In the genomic region with DNA sequence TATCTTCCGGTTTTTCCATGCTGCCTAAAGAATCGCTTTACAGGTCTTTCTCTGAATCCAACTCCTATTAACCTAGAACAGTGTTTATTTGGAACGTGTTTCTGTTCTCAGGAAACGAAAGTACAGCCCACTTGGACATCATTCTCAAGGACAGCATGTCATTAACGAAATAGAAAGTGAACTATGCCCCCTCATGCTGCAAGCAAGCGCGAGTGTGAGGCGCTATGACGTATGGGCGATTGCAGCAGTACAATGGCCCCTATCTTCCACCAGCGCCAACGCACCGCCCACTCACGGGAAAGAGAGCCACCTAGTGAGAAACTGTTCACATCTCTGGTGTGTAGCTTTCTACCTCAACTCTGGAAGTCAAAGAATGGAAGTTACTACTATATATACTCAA, we compare ENCODE assay signal across 1 mouse cellular context.
A peak's percentile ranks its signal among the peaks of the same experiment; 100 is the strongest.
TF ChIP-seq lines count a peak whose summit lies in the region.

No protein-coding gene starts in this region.

TF ChIP-seq in MEL, 35 proteins besides CTCF, POLR2A, EP300 and RAD21 (continued from another document):
- 0 out of 2 replicates have a peak, but pooled peaks have one; percentile 3 for TF ChIP-seq ZNF384 (IDR thresholded peaks at IDR 0.05; ENCODE audit: low read depth, low read length)
- TF ChIP-seq CHD2 (IDR thresholded peaks at IDR 0.05; ENCODE audit: low read length), result no peak
- TF ChIP-seq BHLHE40 (IDR thresholded peaks at IDR 0.05; ENCODE audit: borderline replicate concordance, low read depth, low read length), result peak; percentile 62; the same call in 1 of the 2 replicates
- TF ChIP-seq GABPA (IDR thresholded peaks at IDR 0.05; ENCODE audit: low read depth, low read length), result no peak
- TF ChIP-seq MXI1 (IDR thresholded peaks at IDR 0.05; ENCODE audit: low read depth, low read length), result peak; percentile 88
- TF ChIP-seq ETS1 (IDR thresholded peaks at IDR 0.05; ENCODE audit: low read depth, low read length), result peak; percentile 92
- TF ChIP-seq TBP (IDR thresholded peaks at IDR 0.05; ENCODE audit: low read depth, low read length), result peak; percentile 79
- no peak for TF ChIP-seq E2F4 (IDR thresholded peaks at IDR 0.05; ENCODE audit: borderline replicate concordance, low read depth, low read length)
- peak; percentile 90 for TF ChIP-seq POLR2AphosphoS2 (IDR thresholded peaks at IDR 0.05; ENCODE audit: low read length)
- TF ChIP-seq MYC (IDR thresholded peaks at IDR 0.05; ENCODE audit: low read depth, low read length), result peak; percentile 86
- TF ChIP-seq TAL1 (IDR thresholded peaks at IDR 0.05; ENCODE audit: low read length), result no peak
- peak; percentile 90 for TF ChIP-seq SIN3A (IDR thresholded peaks at IDR 0.05; ENCODE audit: low read length)
- TF ChIP-seq HCFC1 (IDR thresholded peaks at IDR 0.05; ENCODE audit: low read depth, low read length), result peak; percentile 69
- no peak for TF ChIP-seq USF1 (IDR thresholded peaks at IDR 0.05; ENCODE audit: low read depth, low read length)
- no peak for TF ChIP-seq USF2 (IDR thresholded peaks at IDR 0.05; ENCODE audit: borderline replicate concordance in 1 of 2, insufficient read depth in 1 of 2, low read depth in 1 of 2, low read length in 2 of 2)
- TF ChIP-seq ELF1 (IDR thresholded peaks at IDR 0.05; ENCODE audit: low read depth, low read length), result peak; percentile 38; the same call in 1 of the 2 replicates
- no peak for TF ChIP-seq MYB (IDR thresholded peaks at IDR 0.05; ENCODE audit: low read depth, low read length)
- TF ChIP-seq KAT2A (conservative IDR thresholded peaks at IDR 0.05; ENCODE audit: low read depth, low read length), result no peak
- TF ChIP-seq CHD1 (IDR thresholded peaks at IDR 0.05; ENCODE audit: low read depth, low read length), result no peak
- TF ChIP-seq TCF12 (IDR thresholded peaks at IDR 0.05; ENCODE audit: low read depth, low read length), result peak; percentile 49
- TF ChIP-seq NELFE (IDR thresholded peaks at IDR 0.05; ENCODE audit: low read depth, low read length), result peak; percentile 76
- no peak for TF ChIP-seq ZMIZ1 (IDR thresholded peaks at IDR 0.05; ENCODE audit: low read depth, low read length)
- TF ChIP-seq MEF2A (IDR thresholded peaks at IDR 0.05; ENCODE audit: extremely low read depth, insufficient replicate concordance, low read depth, low read length, poor library complexity, severe bottlenecking), result no peak
- peak; percentile 46 for TF ChIP-seq GATA1 (IDR thresholded peaks at IDR 0.05; ENCODE audit: low read depth, low read length)
- TF ChIP-seq ZKSCAN1 (IDR thresholded peaks at IDR 0.05; ENCODE audit: low read depth, low read length), result no peak
